Mouse (Mus musculus) 3T3-L1 (cell line): ENCODE results near the gene Gm10436.
"Not testable (repeated sequence)": the region's sequence is repeated elsewhere in the genome, so short reads cannot be mapped to it uniquely, and the experiment has no call there.

Experiments used
- DNase-seq: peaks from one replicate; pipeline ENCODE4 v3.0.0-alpha.2; 2015; ENCODE audit warnings: low read depth, low spot score

The Gm10436 gene

GRCm38 (mm10) chr12:88182008-88182407 lies at the start of gene Gm10436:
Gm10436 (minus strand) TSS chr12:88182108.
- DNase-seq, result not testable (repeated sequence)

DNA sequence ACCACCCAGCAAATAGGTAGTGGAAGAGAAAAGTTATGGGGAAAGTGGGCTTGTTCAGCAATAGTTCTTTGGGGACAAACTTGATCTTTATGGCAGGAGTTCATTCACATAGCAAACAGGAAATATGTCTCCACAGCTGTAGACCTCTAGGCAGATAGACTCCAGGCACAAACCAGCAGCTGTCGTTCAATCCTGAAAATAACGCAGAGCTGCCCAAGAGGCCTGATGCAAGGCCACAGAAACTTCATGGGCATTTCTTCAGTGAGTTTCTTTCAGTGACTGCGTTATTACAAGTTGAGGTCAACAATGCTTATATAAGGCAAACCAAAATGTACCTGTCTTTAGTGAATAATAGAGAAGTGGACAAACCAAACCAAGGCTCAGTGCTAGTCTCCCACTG lies 37.5 kb upstream of the Gm10436 start:
- no peak for DNase-seq

DNA sequence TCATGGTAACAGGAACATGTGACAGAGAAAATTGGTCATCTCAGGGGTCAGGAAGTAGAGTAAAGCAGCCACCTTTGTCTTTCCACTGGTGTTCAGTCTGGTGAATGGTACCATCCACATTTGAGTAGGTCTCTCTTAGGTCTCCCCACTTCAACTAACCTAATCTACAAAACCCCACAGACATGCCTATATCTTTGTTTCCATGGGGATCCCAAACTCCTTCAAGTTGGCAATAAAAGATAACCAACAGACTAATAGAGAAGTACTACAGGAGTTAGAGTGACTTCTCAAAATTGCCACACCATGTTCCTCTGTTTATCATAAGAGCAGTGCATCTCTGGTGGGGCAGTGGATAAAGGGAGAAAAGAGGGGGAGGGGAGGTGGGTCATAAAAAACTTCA lies 36.2 kb upstream of the Gm10436 start:
- DNase-seq, result not testable (repeated sequence)

DNA sequence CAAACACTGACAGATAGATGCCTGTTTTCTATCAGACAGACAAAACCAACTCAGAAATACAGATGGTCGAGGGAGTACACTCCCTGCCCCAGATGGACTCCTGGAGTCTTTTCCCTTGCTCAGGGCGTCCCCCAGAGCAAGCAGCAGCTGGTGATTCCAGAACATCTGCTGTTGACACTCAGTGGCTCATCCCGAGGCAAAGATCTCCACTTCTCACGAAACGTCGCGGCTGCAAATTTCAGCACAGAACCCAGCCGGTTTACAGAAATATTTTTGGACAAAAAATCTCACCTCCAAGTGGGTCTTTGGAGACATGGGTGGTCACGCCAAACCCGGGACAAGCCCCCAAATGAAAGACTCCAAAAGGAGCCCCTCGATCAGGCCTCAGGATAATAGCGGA lies 32.7 kb upstream of the Gm10436 start:
- no peak for DNase-seq

GRCm38 (mm10) chr12:88211458-88211857 lies 29.6 kb upstream of the Gm10436 start:
- DNase-seq, result not testable (repeated sequence)

DNA sequence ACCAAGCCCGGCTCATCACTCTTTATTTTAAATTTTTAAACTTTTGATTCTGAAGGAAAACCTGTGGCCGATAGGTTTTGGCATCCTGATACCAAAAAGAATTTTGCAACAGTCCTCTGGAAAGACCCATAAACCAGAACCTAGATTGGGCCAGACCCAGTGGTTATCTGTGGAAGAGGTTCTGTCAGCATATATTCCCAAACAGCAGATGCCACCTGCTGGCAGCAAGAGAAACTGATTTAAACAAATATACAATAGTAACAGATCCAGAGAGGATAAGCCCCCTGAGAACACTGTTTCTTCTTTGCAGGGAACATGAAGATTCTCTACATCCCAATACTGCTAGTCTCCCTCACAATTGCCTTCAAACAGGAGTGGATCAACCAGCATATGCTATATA lies 20.9 kb upstream of the Gm10436 start:
- DNase-seq, result no peak
